In the genomic region with DNA sequence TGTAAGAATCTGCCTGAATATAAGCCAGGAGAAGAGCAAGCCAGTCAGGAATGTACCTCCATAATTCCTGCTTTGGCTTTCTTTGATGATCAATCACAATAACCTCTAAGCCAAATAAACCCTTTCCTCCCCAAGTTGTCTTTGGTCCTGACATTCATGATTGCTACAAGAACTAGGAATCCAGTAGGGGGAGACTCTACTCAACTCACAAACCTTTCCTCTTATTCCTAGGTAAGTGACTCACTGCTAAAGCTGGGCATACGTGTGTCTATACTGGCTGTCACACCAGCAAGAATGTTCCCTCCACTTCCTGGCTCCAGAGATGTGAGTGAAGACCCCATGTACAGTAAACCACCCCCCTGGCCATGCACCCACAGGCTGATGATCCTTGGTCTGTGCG, we compare ENCODE assay signal across 17 mouse cellular contexts.
"Had no signal": no experiment of that assay in that cellular context is flagged by ENCODE, and none has a peak within 500 bp of the region (broad histone marks: within the 10 kb centered on the region; RNA-seq: fewer than 3 reads in every experiment).

No protein-coding gene starts in this region.

- H3K9me3 ChIP-seq: kidney, embryonic 15.5 days; liver, embryonic 13.5 days; midbrain, embryonic 10.5 days had no signal

- H3K36me3 ChIP-seq: kidney, embryonic 15.5 days; liver, embryonic 13.5 days; midbrain, embryonic 10.5 days had no signal

- H3K4me1 ChIP-seq: kidney, embryonic 15.5 days; liver, embryonic 13.5 days; megakaryocyte, embryonic 14.5 days had no signal

- H3K4me3 ChIP-seq: kidney, embryonic 15.5 days; left cerebral cortex, adult 2 months; liver, embryonic 13.5 days; megakaryocyte, embryonic 14.5 days; midbrain, embryonic 10.5 days had no signal

- DNase-seq: kidney, adult 2 months; kidney, postnatal 14 days; kidney, postnatal 4 days; layer of hippocampus, adult 9-11 months; layer of hippocampus, postnatal 36 days; liver, embryonic 13.5 days; lung, adult 2 months; lung, postnatal 10 days; lung, postnatal 36 days; midbrain, embryonic 14.5 days; thymus, adult 18-20 months; thymus, postnatal 36 days had no signal

- H3K27me3 ChIP-seq: kidney, embryonic 15.5 days; liver, embryonic 13.5 days; megakaryocyte, embryonic 14.5 days had no signal

- H3K4me2 ChIP-seq: kidney, embryonic 15.5 days; liver, embryonic 13.5 days had no signal

- ATAC-seq: intestine, postnatal 0 days had no signal

- H3K27ac ChIP-seq: kidney, embryonic 15.5 days; left cerebral cortex, adult 2 months; liver, embryonic 13.5 days; midbrain, embryonic 10.5 days had no signal

- H3K9ac ChIP-seq: kidney, embryonic 15.5 days; liver, embryonic 13.5 days had no signal
